14 mouse cellular contexts compared by ENCODE assay signal in genomic region chr2:97299704-97300103, GRCm38 (mm10).
DNase-seq lines count a peak whose midpoint lies in the region; ATAC-seq and TF ChIP-seq lines count a peak whose summit lies in the region.
"Had no signal": no experiment of that assay in that cellular context is flagged by ENCODE, and none has a peak within 500 bp of the region (broad histone marks: within the 10 kb centered on the region; RNA-seq: fewer than 3 reads in every experiment).

No protein-coding gene starts in this region.

- no peaks in the 10 kb centered on the region for H3K36me3 ChIP-seq in heart, postnatal 0 days (replicated peaks; ENCODE audit: control insufficient read depth, insufficient read depth, low read length)
- H3K36me3 ChIP-seq in heart, adult 2 months (ENCODE audit: control insufficient read depth, insufficient read depth, low read length): no peaks in the 10 kb centered on the region
- no peaks in the 10 kb centered on the region for H3K36me3 ChIP-seq in hindbrain, embryonic 16.5 days (ENCODE audit: control insufficient read depth, insufficient read depth, low read length)
- H3K36me3 ChIP-seq: limb, embryonic 15.5 days had no signal

- peak; percentile 17 for DNase-seq in heart, postnatal 0 days (ENCODE audit: low spot score)
- no peak for DNase-seq in heart, adult 2 months
- peak; percentile 4 for DNase-seq in brain, embryonic 18.5 days (ENCODE audit: low read depth, low spot score)
- peak; percentile 90 to 91 for DNase-seq in cerebellum, postnatal 10 days
- peak; percentile 82 for DNase-seq in left cerebral cortex, postnatal 4 days
- no peak for DNase-seq in gastrocnemius, postnatal 4 days (ENCODE audit: low spot score in 2 of 2)
- DNase-seq: embryo, embryonic 11 days; kidney, postnatal 14 days; lung, postnatal 36 days had no signal

- 35% methylated on average over 2 of the region's 2 CpGs for WGBS in heart, postnatal 0 days
- 42% methylated on average over 2 of the region's 2 CpGs for WGBS in heart, adult 2 months
- WGBS in hindbrain, embryonic 16.5 days: 57% methylated on average over 2 of the region's 2 CpGs

- H3K27ac ChIP-seq in heart, postnatal 0 days (ENCODE audit: low read depth): no peak overlapping the region
- H3K27ac ChIP-seq in heart, adult 2 months: no peak overlapping the region
- no peak overlapping the region for H3K27ac ChIP-seq in hindbrain, embryonic 16.5 days (ENCODE audit: low read depth, low read length)
- H3K27ac ChIP-seq: hindbrain, embryonic 14.5 days; limb, embryonic 15.5 days had no signal

- no peak overlapping the region for H3K9ac ChIP-seq in heart, postnatal 0 days (replicated peaks; ENCODE audit: low read depth, low read length)
- no peak overlapping the region for H3K9ac ChIP-seq in heart, adult 2 months (ENCODE audit: low read depth, low read length)
- no peak overlapping the region for H3K9ac ChIP-seq in hindbrain, embryonic 16.5 days (ENCODE audit: low read depth, low read length)
- H3K9ac ChIP-seq: hindbrain, embryonic 14.5 days; limb, embryonic 15.5 days had no signal

- no peaks in the 10 kb centered on the region for H3K9me3 ChIP-seq in heart, postnatal 0 days (replicated peaks; ENCODE audit: control insufficient read depth, low read length)
- H3K9me3 ChIP-seq in hindbrain, embryonic 16.5 days (ENCODE audit: control insufficient read depth, low read length): no peaks in the 10 kb centered on the region
- H3K9me3 ChIP-seq: limb, embryonic 15.5 days had no signal

- TF ChIP-seq CTCF in heart, postnatal 0 days (IDR thresholded peaks at IDR 0.05; ENCODE audit: low read depth): no peak
- no peak for TF ChIP-seq CTCF in heart, adult 2 months (IDR thresholded peaks at IDR 0.05)

- TF ChIP-seq POLR2A in heart, adult 2 months (IDR thresholded peaks at IDR 0.05; ENCODE audit: insufficient read depth, low read depth, low read length): no peak

- H3K4me1 ChIP-seq in heart, postnatal 0 days (ENCODE audit: control insufficient read depth, insufficient read depth): no peaks in the 10 kb centered on the region
- H3K4me1 ChIP-seq in heart, adult 2 months (ENCODE audit: control insufficient read depth, insufficient read depth, low read length): no peaks in the 10 kb centered on the region
- H3K4me1 ChIP-seq in hindbrain, embryonic 16.5 days (ENCODE audit: control insufficient read depth, insufficient read depth, low read depth, low read length): no peaks in the 10 kb centered on the region
- H3K4me1 ChIP-seq: limb, embryonic 15.5 days had no signal

- H3K4me2 ChIP-seq in heart, postnatal 0 days (ENCODE audit: low read depth, low read length): no peak overlapping the region
- H3K4me2 ChIP-seq in hindbrain, embryonic 16.5 days (ENCODE audit: low read length): no peak overlapping the region
- H3K4me2 ChIP-seq: hindbrain, embryonic 14.5 days; limb, embryonic 15.5 days had no signal

- no peaks in the 10 kb centered on the region for H3K79me2 ChIP-seq in heart, adult 2 months (replicated peaks; ENCODE audit: control insufficient read depth, insufficient read depth, low read length)

- no peak for TF ChIP-seq EP300 in heart, postnatal 0 days (IDR thresholded peaks at IDR 0.05; ENCODE audit: low read depth)
- TF ChIP-seq EP300 in heart, adult 2 months (IDR thresholded peaks at IDR 0.05; ENCODE audit: insufficient read depth, low read depth, low read length): no peak

- no peaks in the 10 kb centered on the region for H3K27me3 ChIP-seq in heart, postnatal 0 days (ENCODE audit: control insufficient read depth, insufficient read depth, low read length)
- H3K27me3 ChIP-seq in heart, adult 2 months (ENCODE audit: control insufficient read depth, insufficient read depth, low read length): no peaks in the 10 kb centered on the region
- H3K27me3 ChIP-seq in hindbrain, embryonic 16.5 days (replicated peaks; ENCODE audit: control insufficient read depth, insufficient read depth, low read length): no peaks in the 10 kb centered on the region
- H3K27me3 ChIP-seq: CH12.LX; limb, embryonic 15.5 days had no signal

- intact Hi-C loops in heart, adult 2 months (cut with DNase I): no loop called here
- intact Hi-C loops in left cerebral cortex, postnatal 4 days (cut with DNase I): no loop called here

- no peak overlapping the region for H3K4me3 ChIP-seq in heart, postnatal 0 days (ENCODE audit: low read depth, low read length)
- no peak overlapping the region for H3K4me3 ChIP-seq in heart, adult 2 months
- no peak overlapping the region for H3K4me3 ChIP-seq in hindbrain, embryonic 16.5 days (ENCODE audit: low read length)
- H3K4me3 ChIP-seq: limb, embryonic 15.5 days had no signal

- ATAC-seq in heart, postnatal 0 days (ENCODE audit: insufficient read depth, low read depth): peak; percentile 33; the same call in 1 of the 2 replicates
- ATAC-seq in CD4-positive, CD25-positive, alpha-beta regulatory T cell, adult 4 months: no peak
- ATAC-seq in hindbrain, embryonic 16.5 days: no peak

Comparison
In these comparisons a context has a peak if more than half of its experiments do, and no peak if none do; other contexts are left out.
1. DNase-seq: peak in heart, postnatal 0 days (single experiment), brain, embryonic 18.5 days (single experiment), cerebellum, postnatal 10 days (2 of 2) and left cerebral cortex, postnatal 4 days (single experiment); none in heart, adult 2 months (0 of 2) and gastrocnemius, postnatal 4 days (0 of 2).